Mouse (Mus musculus) left cerebral cortex, postnatal 4 days (tissue): ENCODE results near the gene Rps6kl1. TPM values are rescaled to one million over a fixed set of nuclear protein-coding genes. Genes with fewer than 3 reads are reported as not detected.
A peak's percentile ranks its signal among the peaks of the same experiment; 100 is the strongest.

ENCODE experiments used
- DNase-seq: peaks from one replicate; pipeline ENCODE4 v3.0.0-alpha.2; 2022
- intact Hi-C: fragments of 180-260 bp; cut with DNase I; formaldehyde crosslinking; loops from one replicate; pipeline ENCODE4 v1.15.1; 2025
- total RNA-seq, 2 experiments: library from RNA; stranded (reverse); gene quantifications; 2 replicates each; pipeline ENCODE4 v1.2.3; 2021

Gene Rps6kl1
- total RNA-seq, 2 experiments from 2014 or later: 41.2 to 44.1 TPM

GRCm38 (mm10) chr12:85142803-85143202 is 8.3 kb downstream of the Rps6kl1 start:
- peak; percentile 91 for DNase-seq
- intact Hi-C loops: loop anchor here (1.0 to 5.0 kb wide), 2 partner anchors 144 to 162 kb away; partner anchors contain the start of genes Acyp1 and Zc2hc1c

DNA sequence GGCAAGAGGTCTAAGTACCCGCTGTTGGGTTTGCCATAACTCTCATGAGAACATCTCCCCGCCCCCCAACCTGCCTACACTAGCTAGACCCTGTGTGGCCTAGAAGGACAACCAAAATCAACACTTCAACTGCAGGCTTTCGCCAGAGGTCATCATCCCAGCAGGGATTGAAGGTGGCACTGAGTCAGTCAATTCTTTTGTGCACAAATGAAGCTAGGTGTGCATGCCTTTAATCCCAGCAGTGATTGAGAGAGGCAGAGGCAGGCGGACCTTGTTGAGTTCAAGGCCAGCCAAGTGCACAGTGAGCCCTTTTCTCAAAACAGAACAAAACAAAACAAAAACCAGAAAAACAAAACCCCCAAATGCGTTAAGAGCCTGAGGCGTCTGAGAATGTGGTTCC is 10.0 kb downstream of the Rps6kl1 start:
- intact Hi-C loops: loop anchor here (5.0 kb wide), 1 partner anchor 146 kb away; the partner anchor contains the start of genes Acyp1 and Zc2hc1c

DNA sequence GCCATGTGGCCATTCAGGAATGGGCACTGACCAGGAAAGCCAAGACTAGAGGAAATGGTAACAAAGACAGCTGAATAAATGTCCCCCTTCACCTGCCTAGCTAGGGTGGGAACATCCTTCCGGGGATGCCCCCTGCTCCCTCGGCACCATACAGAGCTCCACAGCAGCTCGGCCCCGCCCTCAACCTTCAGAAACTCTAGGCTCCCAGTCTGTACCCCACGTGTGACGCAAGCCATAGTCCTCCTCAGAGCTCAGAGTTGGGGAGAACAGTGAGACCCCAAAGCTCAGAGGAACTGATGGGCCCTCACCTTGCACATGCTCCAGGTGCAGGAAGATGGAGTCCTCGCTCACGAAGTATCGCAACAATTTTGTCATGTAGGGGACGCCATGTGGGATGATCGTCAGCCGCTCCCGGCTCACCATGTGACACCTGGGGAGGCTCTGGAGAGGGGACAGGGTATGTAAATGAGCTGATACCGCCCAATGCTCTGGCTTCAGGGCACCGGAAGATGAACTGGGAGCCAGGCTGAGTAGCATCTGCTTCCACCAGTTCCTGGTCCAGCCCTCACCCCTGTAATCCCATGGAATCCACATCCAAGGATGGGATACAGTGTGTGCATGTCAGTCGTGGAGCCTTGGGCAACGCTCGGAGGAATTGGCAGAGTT is 10.9 kb downstream of the Rps6kl1 start:
- DNase-seq: no peak
- intact Hi-C loops: loop anchor here (5.0 kb wide), 1 partner anchor 147 kb away; the partner anchor contains the start of genes Acyp1 and Zc2hc1c

More for the DNA sequence above, 10.0 kb downstream of the Rps6kl1 start:
- no peak for DNase-seq

- intact Hi-C loops: no loop called here
- no peak for DNase-seq
Observed at GRCm38 (mm10) chr12:85136627-85137026, 14.4 kb downstream of the Rps6kl1 start.

- DNase-seq: peak; percentile 33
- intact Hi-C loops: no loop called here
Observed at GRCm38 (mm10) chr12:85135513-85136470, 15.3 kb downstream of the Rps6kl1 start.

GRCm38 (mm10) chr12:85134043-85134794 is 16.8 kb downstream of the Rps6kl1 start:
- DNase-seq: no peak
- intact Hi-C loops: no loop called here

- no peak for DNase-seq
- intact Hi-C loops: no loop called here
Observed at GRCm38 (mm10) chr12:85131361-85131760, 19.7 kb downstream of the Rps6kl1 start.

DNA sequence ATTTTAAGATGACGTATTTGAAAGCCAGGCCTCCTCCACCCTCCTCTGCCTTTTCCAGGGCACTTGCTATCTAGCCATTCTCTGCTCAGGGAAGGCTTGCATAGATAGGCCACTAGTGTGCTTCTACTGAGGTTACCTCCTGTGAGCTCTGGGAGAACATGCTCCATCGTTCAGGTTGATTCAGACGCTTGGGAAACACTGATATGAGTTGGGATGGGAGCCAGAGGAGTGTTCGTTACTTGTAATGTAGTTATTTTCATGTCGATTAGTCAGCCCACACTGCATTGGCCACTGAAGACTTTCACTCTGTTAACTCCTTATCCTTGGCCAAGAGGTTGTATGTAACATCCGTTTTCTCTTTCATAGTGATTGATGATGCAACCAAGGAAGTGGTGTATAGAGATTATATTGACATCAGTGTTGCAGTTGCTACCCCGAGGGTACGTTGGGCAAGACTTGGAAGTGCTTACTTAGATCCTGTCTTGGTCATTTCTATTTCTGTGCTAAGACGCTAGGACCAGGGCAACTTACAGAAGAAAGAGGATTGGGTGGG is 21.6 kb downstream of the Rps6kl1 start:
- DNase-seq: no peak
- intact Hi-C loops: no loop called here

DNA sequence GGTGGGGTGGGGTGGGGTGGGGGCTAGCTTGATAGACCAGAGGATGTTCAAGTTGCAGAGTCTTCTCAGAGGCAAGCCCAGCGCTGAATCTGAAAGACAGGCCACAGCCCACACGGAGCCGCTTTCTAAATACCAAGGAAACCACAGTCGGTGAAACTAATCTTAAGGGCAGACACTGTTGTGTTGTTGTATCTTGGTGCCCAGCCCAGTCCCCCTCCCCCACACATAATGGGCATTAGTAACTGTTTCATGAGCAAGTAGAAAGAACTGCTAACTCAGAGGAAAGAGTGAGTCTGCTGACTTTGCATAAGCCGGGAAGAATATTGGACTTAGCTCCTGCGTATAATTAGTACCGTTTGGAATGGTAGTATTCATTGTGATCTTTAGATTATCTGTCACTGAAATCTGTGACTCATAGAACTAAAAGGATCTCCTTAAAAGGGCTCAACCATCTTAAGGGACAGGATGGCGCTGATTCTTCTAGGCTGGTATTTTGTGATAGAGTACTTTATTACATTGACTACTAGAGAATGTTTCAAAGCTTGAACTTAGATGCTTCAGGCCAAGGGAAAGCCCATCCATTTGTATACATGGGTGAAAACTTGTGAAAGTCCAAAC is 24.0 kb downstream of the Rps6kl1 start:
- intact Hi-C loops: no loop called here
- DNase-seq: no peak

- DNase-seq: no peak
- intact Hi-C loops: no loop called here
Observed at GRCm38 (mm10) chr12:85124751-85125150, 26.3 kb downstream of the Rps6kl1 start.

GRCm38 (mm10) chr12:85123645-85124044 is 27.4 kb downstream of the Rps6kl1 start:
- DNase-seq: no peak
- intact Hi-C loops: no loop called here

DNA sequence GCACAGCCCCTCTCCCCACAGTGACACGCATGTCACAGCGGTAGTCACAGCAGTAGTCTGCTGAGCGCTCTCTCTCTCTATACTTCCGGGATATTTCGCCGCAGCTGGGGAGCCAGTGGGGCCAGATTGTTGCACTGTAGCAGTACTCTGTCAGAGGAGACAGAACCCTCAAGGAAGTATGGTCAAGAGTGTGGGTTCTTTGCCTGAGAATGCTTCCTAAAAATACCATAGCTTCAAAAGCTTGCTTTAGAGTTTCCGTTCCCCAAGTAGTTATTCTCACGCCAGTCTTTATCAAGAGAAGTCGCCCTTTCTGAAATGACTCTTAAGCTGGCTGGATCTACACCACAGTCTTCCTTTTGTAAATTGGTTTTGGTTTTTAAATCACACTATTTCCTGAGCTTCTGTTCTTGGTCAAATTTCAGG is 27.9 kb downstream of the Rps6kl1 start:
- DNase-seq: no peak
- intact Hi-C loops: no loop called here

DNA sequence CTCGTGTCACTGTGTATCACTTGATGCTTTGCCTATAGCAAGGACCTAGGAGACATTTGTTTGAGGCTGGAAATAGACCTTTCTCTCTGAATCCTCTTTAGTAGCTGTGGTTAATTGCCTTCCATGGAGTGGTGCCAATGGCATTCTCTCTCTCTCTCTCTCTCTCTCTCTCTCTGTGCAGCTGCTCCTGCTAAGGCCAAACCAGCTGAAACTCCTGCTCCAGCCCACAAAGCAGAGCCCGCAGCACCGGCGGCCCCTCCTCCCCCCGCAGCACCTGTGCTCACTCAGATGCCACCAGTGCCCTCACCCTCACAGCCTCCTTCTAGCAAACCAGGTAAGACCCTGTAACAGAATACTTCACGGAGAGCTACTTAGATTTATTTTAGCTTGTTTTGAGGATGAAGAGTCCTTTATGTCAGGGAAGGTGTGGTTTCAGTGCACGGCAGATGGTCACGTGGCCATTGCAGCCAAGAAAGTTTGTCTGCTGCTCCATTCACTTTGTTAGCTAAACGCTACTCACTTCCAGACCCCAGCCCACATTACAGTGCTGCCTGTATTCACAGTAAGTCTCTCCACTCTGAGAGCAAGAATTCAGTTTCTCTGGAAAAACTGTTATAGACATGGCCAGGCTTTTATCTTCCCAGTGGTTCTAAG is 29.1 kb downstream of the Rps6kl1 start:
- DNase-seq: no peak
- intact Hi-C loops: no loop called here

- intact Hi-C loops: no loop called here
- DNase-seq: no peak
Observed at GRCm38 (mm10) chr12:85115678-85116077, 35.4 kb downstream of the Rps6kl1 start.

GRCm38 (mm10) chr12:85113917-85114316 is 37.1 kb downstream of the Rps6kl1 start:
- DNase-seq: no peak
- intact Hi-C loops: no loop called here

GRCm38 (mm10) chr12:85113337-85113736 is 37.7 kb downstream of the Rps6kl1 start:
- intact Hi-C loops: no loop called here
- no peak for DNase-seq

GRCm38 (mm10) chr12:85112550-85113251 is 38.4 kb downstream of the Rps6kl1 start:
- no peak for DNase-seq
- intact Hi-C loops: no loop called here

DNA sequence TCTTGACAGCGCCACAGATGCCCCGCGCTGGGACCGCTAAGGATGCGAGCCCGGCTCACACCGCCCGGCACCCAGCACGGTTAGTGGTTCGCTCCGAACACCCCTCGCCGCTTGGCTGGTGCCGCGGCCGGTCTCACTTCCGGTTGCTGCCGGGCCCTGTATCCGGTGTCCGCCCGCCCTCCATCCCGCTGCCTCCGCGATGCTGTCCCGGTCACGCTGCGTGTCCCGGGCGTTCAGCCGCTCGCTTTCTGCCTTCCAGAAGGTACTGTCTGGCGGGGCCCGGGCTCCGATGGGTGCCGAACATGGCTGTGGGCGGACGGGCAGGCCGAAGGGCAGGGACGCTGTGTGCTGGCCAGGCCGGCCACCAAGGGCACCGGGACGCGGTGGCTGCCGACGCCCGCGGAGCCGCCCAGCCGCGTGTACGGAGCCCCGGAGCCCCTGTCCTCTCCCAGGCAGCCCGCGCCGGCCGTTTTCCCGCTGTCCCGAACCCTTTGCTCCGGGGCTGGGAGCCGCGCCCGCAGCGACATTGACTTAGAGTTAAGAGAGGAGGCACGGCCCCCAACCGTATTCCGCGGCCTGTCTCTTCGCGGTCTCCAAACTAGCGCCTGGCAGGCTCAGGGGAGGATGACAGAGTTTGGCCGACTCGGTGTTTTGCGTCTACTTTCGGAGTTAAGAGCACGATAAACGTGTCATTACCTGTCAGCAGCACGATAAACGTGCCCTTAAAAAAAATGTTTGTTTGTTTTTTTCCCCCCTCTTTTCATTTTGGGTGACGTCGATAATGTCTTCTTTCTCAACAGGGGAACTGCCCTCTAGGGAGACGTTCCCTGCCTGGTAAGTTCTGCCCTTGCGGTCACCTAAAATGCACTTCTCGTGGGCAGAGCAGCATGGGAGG is 40.1 kb downstream of the Rps6kl1 start, which contains the start of the genes Prox2 and Dlst:
Gene Prox2 (minus strand): TSS at position 62 of the 895 bp plus-strand sequence.
Gene Dlst (plus strand): TSS at position 136 of the 895 bp plus-strand sequence.
- DNase-seq: peak; percentile 90
- intact Hi-C loops: no loop called here
